Comparison of ENCODE assay signal across 9 mouse cellular contexts in the genomic region with DNA sequence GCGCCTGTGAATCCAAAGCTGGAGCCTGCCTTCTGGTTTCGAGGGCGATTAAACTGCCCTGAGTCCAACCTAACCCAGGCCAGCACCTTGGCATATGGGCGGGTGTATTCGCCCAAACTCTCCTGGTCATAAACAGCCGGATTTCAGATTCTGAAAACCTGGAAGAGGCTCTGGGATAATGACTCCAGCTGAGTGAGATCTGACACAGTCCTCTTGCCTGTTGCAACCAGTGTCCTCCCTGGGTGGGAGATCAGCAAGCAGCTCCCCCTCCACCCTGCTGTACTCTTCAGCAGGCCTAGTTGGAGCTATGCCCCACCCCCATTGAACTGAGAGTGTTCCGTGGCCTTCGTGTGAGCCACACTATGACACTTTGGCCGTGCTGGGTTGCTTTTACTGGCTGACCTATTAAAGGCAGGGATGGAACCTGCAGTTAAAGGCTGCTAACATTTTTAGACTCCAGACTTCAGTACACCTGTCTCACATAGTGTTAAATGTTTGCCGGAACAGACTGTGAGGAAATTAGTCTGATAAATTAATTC. TPM values are rescaled to one million over a fixed set of nuclear protein-coding genes. Genes with fewer than 3 reads are reported as not detected.
DNase-seq lines count a peak whose midpoint lies in the region; ATAC-seq and TF ChIP-seq lines count a peak whose summit lies in the region.
"Had no signal": no experiment of that assay in that cellular context is flagged by ENCODE, and none has a peak within 500 bp of the region (broad histone marks: within the 10 kb centered on the region; RNA-seq: fewer than 3 reads in every experiment).

No protein-coding gene starts in this region.

- peak overlapping the region; percentile 66 for H3K4me2 ChIP-seq in embryonic facial prominence, embryonic 14.5 days (ENCODE audit: low read depth, low read length)

- DNase-seq in ES-E14 (ENCODE audit: low read depth, low spot score) = no peak
- no peak for DNase-seq in embryonic facial prominence, embryonic 14.5 days (ENCODE audit: low spot score)
- DNase-seq in kidney, adult 8-10 months = peak; percentile 78 to 81
- no peak for DNase-seq in midbrain, embryonic 10.5 days (ENCODE audit: low spot score)
- no peak for DNase-seq in thymus, postnatal 4 days
- DNase-seq in urinary bladder, postnatal 4 days (ENCODE audit: low spot score in 2 of 2) = no peak
- no peak for DNase-seq in ovary, postnatal 10 days (ENCODE audit: low spot score)

- H3K9me3 ChIP-seq in ES-E14 (ENCODE audit: control insufficient read depth, insufficient read depth, low read depth, low read length) = no peaks in the 10 kb centered on the region
- no peaks in the 10 kb centered on the region for H3K9me3 ChIP-seq in embryonic facial prominence, embryonic 14.5 days (ENCODE audit: control insufficient read depth, low read length)
- H3K9me3 ChIP-seq in midbrain, embryonic 10.5 days (replicated peaks) = no peaks in the 10 kb centered on the region

- H3K36me3 ChIP-seq in ES-E14 (ENCODE audit: control insufficient read depth, insufficient read depth, low read length, poor library complexity, severe bottlenecking) = no peaks in the 10 kb centered on the region
- no peaks in the 10 kb centered on the region for H3K36me3 ChIP-seq in embryonic facial prominence, embryonic 14.5 days (ENCODE audit: control insufficient read depth, insufficient read depth, low read length)
- H3K36me3 ChIP-seq in midbrain, embryonic 10.5 days = no peaks in the 10 kb centered on the region

- ATAC-seq in embryonic facial prominence, embryonic 14.5 days (ENCODE audit: low read depth) = no peak
- no peak for ATAC-seq in CD4-positive, CD25-positive, alpha-beta regulatory T cell, adult 4 months

- peak overlapping the region; percentile 54 to 59 for H3K4me3 ChIP-seq in ES-E14 (ENCODE audit: insufficient read depth in 1 of 2, low read depth in 1 of 2, low read length in 2 of 2, poor library complexity in 1 of 2, severe bottlenecking in 1 of 2)
- H3K4me3 ChIP-seq in embryonic facial prominence, embryonic 14.5 days (ENCODE audit: low read depth, low read length) = peak overlapping the region; percentile 44
- peak overlapping the region; percentile 48 for H3K4me3 ChIP-seq in midbrain, embryonic 10.5 days

- H3K27ac ChIP-seq in ES-E14 (ENCODE audit: insufficient read depth, low read depth, low read length, poor library complexity, severe bottlenecking) = no peak overlapping the region
- no peak overlapping the region; the same call in 1 of the 2 replicates for H3K27ac ChIP-seq in embryonic facial prominence, embryonic 14.5 days (replicated peaks; ENCODE audit: low read depth, low read length)
- H3K27ac ChIP-seq in midbrain, embryonic 10.5 days (replicated peaks) = no peak overlapping the region
- H3K27ac ChIP-seq: left cerebral cortex, adult 2 months had no signal

- in situ Hi-C loops in ES-E14 (cut with MboI; ENCODE audit: low sequenced_read_pairs in 2 of 2, unreplicated experiment in 2 of 2) = no loop called here

- H3K9ac ChIP-seq in ES-E14 (ENCODE audit: insufficient read depth, low read depth, low read length, poor library complexity, severe bottlenecking) = 0 out of 2 replicates have a peak overlapping the region, but pooled peaks have one; percentile 18
- peak overlapping the region; percentile 52; the same call in 1 of the 2 replicates for H3K9ac ChIP-seq in embryonic facial prominence, embryonic 14.5 days (ENCODE audit: low read depth, low read length)

- H3K4me1 ChIP-seq in ES-E14 (ENCODE audit: control insufficient read depth in 2 of 2, insufficient read depth in 2 of 2, low read length in 2 of 2, poor library complexity in 1 of 2) = peaks cover 0 to 12% of the 10 kb centered on the region in 2 experiments; a peak in 2 of 4 replicates
- peaks cover 9% of the 10 kb centered on the region; the same call in 1 of the 2 replicates for H3K4me1 ChIP-seq in embryonic facial prominence, embryonic 14.5 days (ENCODE audit: control insufficient read depth, insufficient read depth, low read length)
- H3K4me1 ChIP-seq in midbrain, embryonic 10.5 days = peaks cover 27% of the 10 kb centered on the region

- 11% methylated on average over 8 of the region's 10 CpGs for WGBS in embryonic facial prominence, embryonic 14.5 days
- 16% methylated on average over 10 of the region's 10 CpGs for WGBS in midbrain, embryonic 10.5 days

- peaks cover 76% of the 10 kb centered on the region for H3K27me3 ChIP-seq in embryonic facial prominence, embryonic 14.5 days (replicated peaks; ENCODE audit: control insufficient read depth, insufficient read depth, low read length)
- H3K27me3 ChIP-seq in midbrain, embryonic 10.5 days (ENCODE audit: low read depth, poor library complexity, severe bottlenecking) = peaks cover 100% of the 10 kb centered on the region

TF ChIP-seq in ES-E14, 5 proteins besides CTCF, POLR2A, EP300 and RAD21:
- TF ChIP-seq ZC3H11A (IDR thresholded peaks at IDR 0.05; ENCODE audit: borderline replicate concordance, low read depth, low read length) (no peak), HCFC1 (IDR thresholded peaks at IDR 0.05; ENCODE audit: borderline replicate concordance, insufficient read depth, low read length) (no peak), MAFK (IDR thresholded peaks at IDR 0.05; ENCODE audit: insufficient read depth, low read depth, low read length) (no peak), CHD2 (IDR thresholded peaks at IDR 0.05; ENCODE audit: low read depth, low read length) (no peak), ZNF384 (IDR thresholded peaks at IDR 0.05; ENCODE audit: low read depth, low read length) (no peak)

RNA-seq across cellular contexts. Expression of a gene that starts 0.9 kb away (rescaled TPM):
- total RNA-seq in ES-E14 (2012; rRNA removed) = 0.58 and 1.1 TPM in 2 replicates
- 6.1 and 6.4 TPM in 2 replicates for polyA plus RNA-seq in embryonic facial prominence, embryonic 14.5 days (2014; fragmentation: Nextera tagmentation; extraction: Ambion mirVana)
- 0.16 and 0.29 TPM in 2 replicates for polyA plus RNA-seq in midbrain, embryonic 10.5 days (2016; fragmentation: Nextera tagmentation; extraction: Ambion mirVana)
- not detected for polyA plus RNA-seq in CD4-positive, CD25-positive, alpha-beta regulatory T cell, adult 4 months (2017; shearing (Covaris generic))
- total RNA-seq: left cerebral cortex, adult 2 months had no signal

RNA-seq across cellular contexts. Expression of a gene that starts 6.5 kb away (rescaled TPM):
- total RNA-seq in ES-E14 (2012; rRNA removed) = 6.4 and 9.5 TPM in 2 replicates
- polyA plus RNA-seq in embryonic facial prominence, embryonic 14.5 days (2014; fragmentation: Nextera tagmentation; extraction: Ambion mirVana) = 3.3 and 3.8 TPM in 2 replicates
- 1.6 and 2.3 TPM in 2 replicates for polyA plus RNA-seq in midbrain, embryonic 10.5 days (2016; fragmentation: Nextera tagmentation; extraction: Ambion mirVana)
- 1 to 10 TPM; 3.8 to 7.4 TPM for polyA plus RNA-seq in CD4-positive, CD25-positive, alpha-beta regulatory T cell, adult 4 months (2017; shearing (Covaris generic))

RNA-seq across cellular contexts. Expression of a gene that starts 40.4 kb away (rescaled TPM):
- 87.9 and 99.5 TPM in 2 replicates for total RNA-seq in ES-E14 (2012; rRNA removed)
- polyA plus RNA-seq in embryonic facial prominence, embryonic 14.5 days (2014; fragmentation: Nextera tagmentation; extraction: Ambion mirVana) = 94.8 and 110 TPM in 2 replicates
- 186 and 200 TPM in 2 replicates for polyA plus RNA-seq in midbrain, embryonic 10.5 days (2016; fragmentation: Nextera tagmentation; extraction: Ambion mirVana)
- polyA plus RNA-seq in CD4-positive, CD25-positive, alpha-beta regulatory T cell, adult 4 months (2017; shearing (Covaris generic)) = 100 to 1,000 TPM in 1 of 2 experiments, 10 to 100 TPM in 1; 55.0 to 102 TPM

RNA-seq across cellular contexts. Expression of a gene that starts 48.7 kb away (rescaled TPM):
- total RNA-seq in ES-E14 (2012; rRNA removed) = 52.2 and 75.6 TPM in 2 replicates
- polyA plus RNA-seq in embryonic facial prominence, embryonic 14.5 days (2014; fragmentation: Nextera tagmentation; extraction: Ambion mirVana) = 24.7 and 32.5 TPM in 2 replicates
- 65.6 and 74.8 TPM in 2 replicates for polyA plus RNA-seq in midbrain, embryonic 10.5 days (2016; fragmentation: Nextera tagmentation; extraction: Ambion mirVana)
- polyA plus RNA-seq in CD4-positive, CD25-positive, alpha-beta regulatory T cell, adult 4 months (2017; shearing (Covaris generic)) = 10 to 100 TPM; 38.8 to 84.9 TPM

RNA-seq across cellular contexts. Expression of a gene that starts 51.0 kb away (rescaled TPM):
- 3.3 and 5.0 TPM in 2 replicates for total RNA-seq in ES-E14 (2012; rRNA removed)
- polyA plus RNA-seq in embryonic facial prominence, embryonic 14.5 days (2014; fragmentation: Nextera tagmentation; extraction: Ambion mirVana) = 10.7 and 13.2 TPM in 2 replicates
- polyA plus RNA-seq in midbrain, embryonic 10.5 days (2016; fragmentation: Nextera tagmentation; extraction: Ambion mirVana) = 9.6 and 15.3 TPM in 2 replicates
- 10 to 100 TPM; 20.2 to 23.6 TPM for polyA plus RNA-seq in CD4-positive, CD25-positive, alpha-beta regulatory T cell, adult 4 months (2017; shearing (Covaris generic))

Comparison
In these comparisons a context has a peak if more than half of its experiments do, and no peak if none do; other contexts are left out.
1. DNase-seq: peak in kidney, adult 8-10 months (2 of 2); none in ES-E14 (single experiment), embryonic facial prominence, embryonic 14.5 days (single experiment), midbrain, embryonic 10.5 days (single experiment), thymus, postnatal 4 days (single experiment), urinary bladder, postnatal 4 days (0 of 2) and ovary, postnatal 10 days (single experiment).
2. Peak in every context shown above with its lines, with median percentiles within 50 percentile points of each other: H3K4me3 ChIP-seq.